Comparison of ENCODE assay signal across 9 mouse cellular contexts in genomic region chr3:128001924-128002501, GRCm38 (mm10).
DNase-seq lines count a peak whose midpoint lies in the region; ATAC-seq and TF ChIP-seq lines count a peak whose summit lies in the region.
"Had no signal": no experiment of that assay in that cellular context is flagged by ENCODE, and none has a peak within 500 bp of the region (broad histone marks: within the 10 kb centered on the region; RNA-seq: fewer than 3 reads in every experiment).

No protein-coding gene starts in this region.

- H3K27me3 ChIP-seq in cerebellum, adult 2 months (ENCODE audit: control insufficient read depth, insufficient read depth, low read length): no peaks in the 10 kb centered on the region
- no peaks in the 10 kb centered on the region for H3K27me3 ChIP-seq in hindbrain, embryonic 11.5 days (ENCODE audit: control insufficient read depth, insufficient read depth, low read length)
- no peaks in the 10 kb centered on the region for H3K27me3 ChIP-seq in midbrain, embryonic 16.5 days (ENCODE audit: control insufficient read depth, insufficient read depth, low read depth, low read length)
- H3K27me3 ChIP-seq: liver, embryonic 13.5 days had no signal

- TF ChIP-seq CTCF in cerebellum, adult 2 months (IDR thresholded peaks at IDR 0.05; ENCODE audit: borderline replicate concordance, insufficient read depth, low read depth, low read length): peak; percentile 42; the same call in 1 of the 2 replicates

- no peak overlapping the region for H3K27ac ChIP-seq in cerebellum, adult 2 months (ENCODE audit: insufficient read depth, low read length)
- H3K27ac ChIP-seq in hindbrain, embryonic 11.5 days (ENCODE audit: low read depth, low read length): no peak overlapping the region
- H3K27ac ChIP-seq in midbrain, embryonic 16.5 days (ENCODE audit: low read length): no peak overlapping the region
- H3K27ac ChIP-seq: liver, embryonic 13.5 days had no signal

- no peak overlapping the region for H3K4me2 ChIP-seq in hindbrain, embryonic 11.5 days (replicated peaks; ENCODE audit: low read depth, low read length)
- no peak overlapping the region for H3K4me2 ChIP-seq in midbrain, embryonic 16.5 days (ENCODE audit: low read length)
- H3K4me2 ChIP-seq: liver, embryonic 13.5 days had no signal

- H3K4me3 ChIP-seq in cerebellum, adult 2 months (replicated peaks; ENCODE audit: insufficient read depth, low read depth, low read length): no peak overlapping the region
- no peak overlapping the region for H3K4me3 ChIP-seq in hindbrain, embryonic 11.5 days (ENCODE audit: low read depth, low read length)
- no peak overlapping the region for H3K4me3 ChIP-seq in midbrain, embryonic 16.5 days (ENCODE audit: low read depth, low read length)
- H3K4me3 ChIP-seq: liver, embryonic 13.5 days had no signal

- TF ChIP-seq POLR2A in cerebellum, adult 2 months (IDR thresholded peaks at IDR 0.05; ENCODE audit: borderline replicate concordance, insufficient read depth, low read length): no peak

- intact Hi-C loops in left cerebral cortex, postnatal 10 days (cut with DNase I): loop anchor here (2.0 kb wide), 1 partner anchor 335 kb away; no protein-coding TSS in a partner anchor

- ATAC-seq in hindbrain, embryonic 11.5 days (ENCODE audit: low FRiP score): peak; percentile 59; the same call in 1 of the 2 replicates
- ATAC-seq in midbrain, embryonic 16.5 days: peak; percentile 85

- DNase-seq in cerebellum, adult 2 months: no peak
- no peak for DNase-seq in cerebellum, adult 8-10 months
- DNase-seq in CD4-positive helper T cell, adult 2 months (ENCODE audit: low read depth, low spot score): peak; percentile 5
- DNase-seq in embryo, embryonic 10 days (ENCODE audit: low spot score): peak; percentile 54
- DNase-seq in hindbrain, embryonic 11.5 days (ENCODE audit: low spot score): peak; percentile 69
- peak; percentile 21 to 49 for DNase-seq in left cerebral cortex, postnatal 10 days (ENCODE audit: extremely low spot score in 1 of 2, low spot score in 2 of 2)
- DNase-seq in yolk sac, embryonic 10.5 days (ENCODE audit: low spot score): peak; percentile 22
- DNase-seq: liver, embryonic 13.5 days had no signal

- 74% methylated on average over 6 of the region's 6 CpGs for WGBS in cerebellum, adult 2 months
- WGBS in hindbrain, embryonic 11.5 days: 71% methylated on average over 6 of the region's 6 CpGs
- 77% methylated on average over 6 of the region's 6 CpGs for WGBS in midbrain, embryonic 16.5 days

- H3K4me1 ChIP-seq in cerebellum, adult 2 months (ENCODE audit: control insufficient read depth, insufficient read depth, low read length): no peaks in the 10 kb centered on the region
- H3K4me1 ChIP-seq in hindbrain, embryonic 11.5 days (replicated peaks; ENCODE audit: control insufficient read depth, insufficient read depth, low read length): no peaks in the 10 kb centered on the region
- H3K4me1 ChIP-seq in midbrain, embryonic 16.5 days (ENCODE audit: control insufficient read depth, insufficient read depth, low read length): no peaks in the 10 kb centered on the region
- H3K4me1 ChIP-seq: liver, embryonic 13.5 days had no signal

- no peaks in the 10 kb centered on the region for H3K36me3 ChIP-seq in hindbrain, embryonic 11.5 days (ENCODE audit: control insufficient read depth, insufficient read depth, low read length)
- no peaks in the 10 kb centered on the region for H3K36me3 ChIP-seq in midbrain, embryonic 16.5 days (ENCODE audit: control insufficient read depth, insufficient read depth, low read length)
- H3K36me3 ChIP-seq: liver, embryonic 13.5 days had no signal

- no peaks in the 10 kb centered on the region for H3K9me3 ChIP-seq in hindbrain, embryonic 11.5 days (ENCODE audit: control insufficient read depth, low read length)
- H3K9me3 ChIP-seq in midbrain, embryonic 16.5 days (replicated peaks; ENCODE audit: control insufficient read depth, low read length, poor library complexity, severe bottlenecking): no peaks in the 10 kb centered on the region
- H3K9me3 ChIP-seq: liver, embryonic 13.5 days had no signal

- H3K9ac ChIP-seq in hindbrain, embryonic 11.5 days (ENCODE audit: low read depth, low read length): no peak overlapping the region
- H3K9ac ChIP-seq in midbrain, embryonic 16.5 days (ENCODE audit: low read depth, low read length): no peak overlapping the region
- H3K9ac ChIP-seq: liver, embryonic 13.5 days had no signal

Comparison
In these comparisons a context has a peak if more than half of its experiments do, and no peak if none do; other contexts are left out.
1. DNase-seq: peak in CD4-positive helper T cell, adult 2 months (single experiment), embryo, embryonic 10 days (single experiment), hindbrain, embryonic 11.5 days (single experiment), left cerebral cortex, postnatal 10 days (2 of 2) and yolk sac, embryonic 10.5 days (single experiment); none in cerebellum, adult 2 months (0 of 2) and cerebellum, adult 8-10 months (single experiment).